Mouse (Mus musculus) neural tube, embryonic 15.5 days (tissue): ENCODE measurements at regions not wholly inside any gene's neighbourhood (a gene's known extent, or its start where the extent isn't known, plus 50 kb on each side); places are given as distances from the start of the nearest gene placed in this dataset.

Source experiments
- ATAC-seq: fragments of 200-750 bp; cut with Nextera tagmentation; 2 replicates; pipeline ENCODE4 v1.8.0; 2017; ENCODE audit warnings: mild to moderate bottlenecking, moderate TSS enrichment, moderate library complexity; ENCODE audit not compliant: low FRiP score
- H3K27ac ChIP-seq: fragments of 300-500 bp; sonication (generic); replicated peaks from 2 replicates; pipeline ENCODE4 v1.5.1; 2015; ENCODE audit warnings: mild to moderate bottlenecking, inconsistent platforms
- H3K27me3 ChIP-seq: fragments of 300-500 bp; sonication (generic); replicated peaks from 2 replicates; pipeline ENCODE4 v1.6.1; 2015; ENCODE audit warnings: inconsistent platforms
- H3K36me3 ChIP-seq: fragments of 300-500 bp; sonication (generic); 2 replicates; pipeline ENCODE4 v1.6.1; 2015; ENCODE audit warnings: inconsistent platforms
- H3K4me1 ChIP-seq: fragments of 300-500 bp; sonication (generic); 2 replicates; pipeline ENCODE4 v1.6.1; 2015; ENCODE audit warnings: inconsistent platforms
- H3K4me2 ChIP-seq: fragments of 300-500 bp; sonication (generic); 2 replicates; pipeline ENCODE4 v1.6.1; 2015; ENCODE audit warnings: inconsistent platforms, mild to moderate bottlenecking, moderate library complexity
- H3K4me3 ChIP-seq: fragments of 300-500 bp; sonication (generic); replicated peaks from 2 replicates; pipeline ENCODE4 v1.5.1; 2015; ENCODE audit warnings: mild to moderate bottlenecking, inconsistent platforms
- H3K9ac ChIP-seq: fragments of 300-500 bp; sonication (generic); replicated peaks from 2 replicates; pipeline ENCODE4 v1.6.1; 2015; ENCODE audit warnings: mild to moderate bottlenecking, inconsistent platforms
- H3K9me3 ChIP-seq: fragments of 300-500 bp; sonication (generic); replicated peaks from 2 replicates; pipeline ENCODE4 v1.6.1; 2016; ENCODE audit warnings: inconsistent platforms
- WGBS: fragments of 180-500 bp; shearing (Covaris S2); methylation state at CpG from one replicate; pipeline ENCODE4 v1.1.7; 2015; ENCODE audit warnings: mixed read lengths; 5-methylcytosine and 5-hydroxymethylcytosine counted together

- Histone ChIP-seq H3K36me3 (no peaks in the 10 kb centered on the region), H3K27me3 (no peaks in the 10 kb centered on the region), H3K4me1 (peaks cover 5% of the 10 kb centered on the region; the same call in 1 of the 2 replicates), H3K9ac (no peak overlapping the region), H3K4me2 (no peak overlapping the region), H3K27ac (no peak overlapping the region), H3K9me3 (no peaks in the 10 kb centered on the region), H3K4me3 (no peak overlapping the region)
- no peak for ATAC-seq
- 94% methylated on average over 1 of the region's 1 CpGs for WGBS
These were observed 90.9 kb upstream of the Fat1 start for GRCm38 (mm10) chr8:44844362-44844761.

- no peak overlapping the region for H3K27ac ChIP-seq
- WGBS, result 85% methylated on average over 4 of the region's 4 CpGs
- H3K27me3 ChIP-seq, result no peaks in the 10 kb centered on the region
- ATAC-seq, result no peak
- H3K9ac ChIP-seq, result no peak overlapping the region
- no peaks in the 10 kb centered on the region for H3K4me1 ChIP-seq
- H3K9me3 ChIP-seq, result no peaks in the 10 kb centered on the region
- H3K36me3 ChIP-seq, result no peaks in the 10 kb centered on the region
- H3K4me3 ChIP-seq, result no peak overlapping the region
- no peak overlapping the region for H3K4me2 ChIP-seq
These were observed 83.0 kb upstream of the Fat1 start for GRCm38 (mm10) chr8:44852223-44852622.

GRCm38 (mm10) chr8:44855115-44855514 lies 80.1 kb upstream of the Fat1 start:
- H3K9me3 ChIP-seq, result no peaks in the 10 kb centered on the region
- no peak overlapping the region for H3K4me2 ChIP-seq
- no peaks in the 10 kb centered on the region for H3K36me3 ChIP-seq
- no peak overlapping the region for H3K4me3 ChIP-seq
- no peak for ATAC-seq
- no peak overlapping the region for H3K27ac ChIP-seq
- H3K4me1 ChIP-seq, result no peaks in the 10 kb centered on the region
- H3K9ac ChIP-seq, result no peak overlapping the region
- 70% methylated on average over 4 of the region's 4 CpGs for WGBS
- no peaks in the 10 kb centered on the region for H3K27me3 ChIP-seq

GRCm38 (mm10) chr8:44867202-44867601 lies 68.0 kb upstream of the Fat1 start:
- H3K36me3 ChIP-seq, result no peaks in the 10 kb centered on the region
- H3K9ac ChIP-seq, result no peak overlapping the region
- no peaks in the 10 kb centered on the region for H3K9me3 ChIP-seq
- no peaks in the 10 kb centered on the region for H3K27me3 ChIP-seq
- H3K4me1 ChIP-seq, result no peaks in the 10 kb centered on the region
- ATAC-seq, result no peak
- no peak overlapping the region for H3K4me3 ChIP-seq
- H3K4me2 ChIP-seq, result no peak overlapping the region
- H3K27ac ChIP-seq, result no peak overlapping the region
- WGBS, result 81% methylated on average over 6 of the region's 6 CpGs

GRCm38 (mm10) chr8:44867666-44868065 lies 67.6 kb upstream of the Fat1 start:
- no peaks in the 10 kb centered on the region for H3K9me3 ChIP-seq
- H3K4me3 ChIP-seq, result no peak overlapping the region
- H3K36me3 ChIP-seq, result no peaks in the 10 kb centered on the region
- no peak for ATAC-seq
- H3K4me1 ChIP-seq, result no peaks in the 10 kb centered on the region
- no peak overlapping the region for H3K9ac ChIP-seq
- 83% methylated on average over 5 of the region's 5 CpGs for WGBS
- no peak overlapping the region for H3K27ac ChIP-seq
- no peak overlapping the region for H3K4me2 ChIP-seq
- H3K27me3 ChIP-seq, result no peaks in the 10 kb centered on the region

GRCm38 (mm10) chr8:44877066-44877465 lies 58.2 kb upstream of the Fat1 start:
- WGBS, result 80% methylated on average over 5 of the region's 5 CpGs
- H3K9ac ChIP-seq, result no peak overlapping the region
- H3K4me2 ChIP-seq, result no peak overlapping the region
- no peak overlapping the region for H3K27ac ChIP-seq
- no peaks in the 10 kb centered on the region for H3K9me3 ChIP-seq
- H3K27me3 ChIP-seq, result no peaks in the 10 kb centered on the region
- H3K4me3 ChIP-seq, result no peak overlapping the region
- no peaks in the 10 kb centered on the region for H3K4me1 ChIP-seq
- H3K36me3 ChIP-seq, result no peaks in the 10 kb centered on the region
- no peak for ATAC-seq

- 33% methylated on average over 3 of the region's 3 CpGs for WGBS
- H3K36me3 ChIP-seq, result no peaks in the 10 kb centered on the region
- H3K4me2 ChIP-seq, result no peak overlapping the region
- ATAC-seq, result no peak
- no peaks in the 10 kb centered on the region for H3K9me3 ChIP-seq
- no peaks in the 10 kb centered on the region for H3K27me3 ChIP-seq
- no peak overlapping the region for H3K27ac ChIP-seq
- no peaks in the 10 kb centered on the region for H3K4me1 ChIP-seq
- no peak overlapping the region for H3K4me3 ChIP-seq
- no peak overlapping the region for H3K9ac ChIP-seq
These were observed 57.0 kb upstream of the Fat1 start for GRCm38 (mm10) chr8:44878208-44878607.

GRCm38 (mm10) chr8:44879186-44879585 lies 56.1 kb upstream of the Fat1 start:
- WGBS, result 80% methylated on average over 4 of the region's 4 CpGs
- Histone ChIP-seq H3K9me3 (no peaks in the 10 kb centered on the region), H3K36me3 (no peaks in the 10 kb centered on the region), H3K27ac (no peak overlapping the region), H3K4me3 (no peak overlapping the region), H3K4me2 (no peak overlapping the region), H3K9ac (no peak overlapping the region), H3K4me1 (no peaks in the 10 kb centered on the region), H3K27me3 (no peaks in the 10 kb centered on the region)
- no peak for ATAC-seq

- no peak overlapping the region for H3K9ac ChIP-seq
- H3K27me3 ChIP-seq, result no peaks in the 10 kb centered on the region
- no peak overlapping the region for H3K27ac ChIP-seq
- H3K4me2 ChIP-seq, result no peak overlapping the region
- H3K4me1 ChIP-seq, result no peaks in the 10 kb centered on the region
- no peaks in the 10 kb centered on the region for H3K9me3 ChIP-seq
- H3K36me3 ChIP-seq, result no peaks in the 10 kb centered on the region
- H3K4me3 ChIP-seq, result no peak overlapping the region
- no peak for ATAC-seq
- 83% methylated on average over 8 of the region's 8 CpGs for WGBS
These were observed 50.7 kb upstream of the Fat1 start for GRCm38 (mm10) chr8:44884399-44885006.
